Mouse (Mus musculus) ES-CJ7 (cell line): ENCODE measurements around the gene Tmem256.

Experiments
- DNase-seq: peaks from one replicate; pipeline ENCODE4 v3.0.0; 2011; ENCODE audit warnings: low read depth, low spot score

The Tmem256 gene

GRCm38 (mm10) chr11:69815155-69815554 is 23.2 kb upstream of the Tmem256 start, which contains the start of gene Gm39566:
Gm39566 (minus strand) TSS chr11:69815298.
- DNase-seq = no peak

GRCm38 (mm10) chr11:69816520-69816919 is 21.8 kb upstream of the Tmem256 start:
- DNase-seq = no peak

- DNase-seq = no peak
Measured at GRCm38 (mm10) chr11:69818365-69818764, 19.9 kb upstream of the Tmem256 start, which contains the start of gene Spem2. Spem2 (minus strand) TSS chr11:69818465.

- DNase-seq = no peak
Measured at GRCm38 (mm10) chr11:69818871-69819270, 19.4 kb upstream of the Tmem256 start.

DNA sequence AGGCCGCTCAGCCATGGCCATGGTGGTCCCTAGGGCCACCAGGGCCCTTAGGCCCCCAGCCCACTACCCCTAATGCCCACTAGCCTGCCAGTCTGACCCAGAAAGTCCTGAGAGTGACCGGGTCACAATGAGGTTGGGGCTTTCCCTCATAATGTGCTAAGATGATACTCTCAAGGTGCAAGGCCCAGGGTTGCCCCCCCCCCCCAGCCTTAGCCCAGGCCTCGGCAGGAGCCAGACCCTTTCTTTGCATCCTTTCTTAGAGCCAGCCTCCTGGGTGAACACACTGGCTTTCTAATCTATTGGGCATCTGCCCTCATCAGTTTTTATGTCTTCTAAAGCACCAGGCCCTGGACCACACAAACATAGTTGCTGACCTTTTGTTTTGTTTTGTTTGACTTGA is 16.2 kb upstream of the Tmem256 start, which contains the start of gene Spem1:
TSS of gene Spem1 (minus strand) at position 101 of the 400 bp plus-strand sequence.
- DNase-seq = no peak

DNA sequence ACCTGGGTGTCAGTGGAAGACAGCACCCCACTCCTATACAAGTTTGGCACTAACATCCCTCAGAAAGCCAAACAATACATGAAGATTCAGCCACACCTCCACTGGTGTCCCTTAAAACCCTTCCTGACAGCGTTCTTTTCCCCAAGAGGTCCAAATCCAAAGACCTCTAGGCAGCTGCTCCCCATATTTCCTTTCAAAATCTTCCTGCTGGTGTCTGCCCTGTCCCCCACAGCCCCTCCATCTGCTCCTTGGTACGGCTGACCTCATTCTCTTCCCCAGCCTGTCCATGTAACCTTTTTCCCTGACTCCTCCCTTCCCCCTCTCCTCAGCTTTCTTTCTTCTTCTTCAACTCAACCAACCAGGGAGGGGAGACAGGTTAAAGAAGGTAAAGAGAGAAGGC is 14.9 kb upstream of the Tmem256 start:
- DNase-seq = no peak

GRCm38 (mm10) chr11:69828832-69829231 is 9.5 kb upstream of the Tmem256 start:
- DNase-seq = no peak

DNA sequence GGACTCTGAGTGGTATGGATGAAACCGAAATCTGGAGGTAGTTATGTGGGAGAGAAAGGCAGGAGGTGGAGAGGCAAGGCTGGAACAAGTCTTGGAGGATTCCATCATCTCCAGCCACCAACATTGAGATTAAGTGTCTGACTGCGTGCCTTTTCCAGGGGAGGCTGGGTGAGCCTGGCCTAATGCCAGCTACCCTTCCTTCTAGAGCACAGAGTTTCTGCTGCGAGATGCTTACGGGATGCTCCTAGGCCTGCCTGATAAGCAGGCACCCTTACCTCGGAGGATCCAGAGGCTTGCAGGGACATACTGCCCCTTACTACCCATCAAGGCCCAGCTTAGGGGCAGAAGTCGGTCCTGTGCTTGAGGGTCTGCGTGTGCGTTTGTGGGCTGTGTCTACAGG is 4.8 kb upstream of the Tmem256 start:
- no peak for DNase-seq

DNA sequence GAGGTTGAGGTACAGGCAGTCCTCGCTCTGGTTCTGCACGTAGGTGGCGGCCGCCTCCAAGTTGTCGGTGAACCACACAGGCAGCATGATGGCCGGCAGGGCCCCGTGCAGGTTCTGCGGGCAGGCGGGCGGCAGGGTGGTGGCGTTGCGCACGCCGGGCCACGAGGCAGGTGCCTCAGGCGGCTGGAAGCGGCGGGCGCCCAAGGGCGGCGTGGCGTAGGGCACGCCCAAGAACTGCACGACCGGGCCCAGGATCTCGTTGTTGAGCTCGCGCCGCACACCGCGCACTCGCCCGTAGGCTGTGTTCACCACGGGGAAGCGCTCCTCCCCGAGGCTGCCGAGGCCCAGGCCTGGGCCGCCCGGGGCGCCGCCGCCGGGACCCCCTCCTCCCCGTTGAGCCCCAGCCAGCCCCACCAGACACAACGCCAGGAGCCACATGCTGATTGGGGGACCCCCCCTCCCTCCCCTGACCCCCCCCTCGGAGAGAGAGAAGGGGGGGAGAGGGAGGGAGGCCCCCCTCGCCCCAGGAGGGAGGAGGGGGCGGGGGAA is 4.2 kb upstream of the Tmem256 start:
- peak; percentile 61 for DNase-seq

- DNase-seq = no peak
Measured at GRCm38 (mm10) chr11:69835326-69835965, 2.9 kb upstream of the Tmem256 start.

DNA sequence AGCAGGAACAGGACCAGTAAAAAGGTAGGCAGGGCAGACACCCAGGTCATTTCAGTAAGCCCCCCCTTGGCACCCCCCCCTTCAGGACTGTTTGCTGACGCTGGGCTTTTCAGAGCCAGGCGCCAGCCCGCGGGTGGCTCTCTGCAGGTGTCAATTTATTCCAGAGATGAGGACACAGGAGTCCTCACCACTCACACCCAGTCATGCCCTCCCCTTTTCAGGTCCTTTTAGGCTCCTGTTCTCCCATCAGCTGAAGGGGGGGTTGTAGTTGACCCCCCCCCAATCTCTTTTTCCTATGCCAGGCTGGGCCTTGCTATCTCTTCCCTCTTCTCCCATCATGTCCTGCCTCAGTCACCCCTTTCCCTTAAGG is 2.4 kb upstream of the Tmem256 start:
- DNase-seq = no peak

DNA sequence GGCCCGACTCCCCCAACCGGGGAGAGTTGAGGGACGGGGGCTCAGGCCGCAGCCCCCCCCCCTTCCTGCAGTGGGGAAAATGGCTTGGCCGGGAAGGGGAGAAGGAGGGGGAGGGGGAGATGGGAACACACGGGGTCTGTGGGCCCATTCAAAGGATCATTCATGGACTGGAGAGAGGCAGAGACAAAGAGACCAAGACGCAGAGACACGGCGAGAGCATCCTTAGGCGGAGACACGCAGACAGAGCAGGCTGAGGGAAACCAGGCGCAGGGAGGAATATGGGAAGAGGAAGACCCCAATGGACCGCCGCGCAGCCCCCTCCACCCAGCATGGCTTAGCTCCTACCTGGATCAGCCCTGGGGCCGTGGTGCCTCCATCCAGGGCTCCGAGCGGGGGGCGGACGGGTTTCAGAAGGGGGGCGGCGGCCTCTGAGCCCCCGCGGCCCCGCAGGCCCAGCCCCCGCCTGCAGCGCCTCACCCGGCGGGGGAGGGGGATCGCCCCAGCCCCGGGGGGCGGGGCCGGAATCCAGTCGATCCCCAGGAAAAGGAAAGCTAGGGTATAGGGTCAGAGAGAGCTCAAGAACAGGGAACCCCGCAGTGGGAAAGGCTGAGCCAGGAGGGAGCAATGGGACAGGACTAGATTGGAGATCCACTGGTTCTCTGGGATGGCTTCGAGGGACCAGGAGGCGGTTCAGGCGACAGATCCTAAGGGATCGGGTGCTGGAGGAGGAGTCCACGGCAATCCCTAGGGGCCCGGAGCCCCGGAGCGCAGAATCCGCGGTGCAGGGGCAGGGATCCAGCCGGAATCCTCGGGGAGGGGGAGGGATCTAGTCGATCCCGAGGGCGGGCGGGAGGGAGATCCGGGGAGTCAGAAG is 1.4 kb upstream of the Tmem256 start:
- DNase-seq = peak; percentile 50

DNA sequence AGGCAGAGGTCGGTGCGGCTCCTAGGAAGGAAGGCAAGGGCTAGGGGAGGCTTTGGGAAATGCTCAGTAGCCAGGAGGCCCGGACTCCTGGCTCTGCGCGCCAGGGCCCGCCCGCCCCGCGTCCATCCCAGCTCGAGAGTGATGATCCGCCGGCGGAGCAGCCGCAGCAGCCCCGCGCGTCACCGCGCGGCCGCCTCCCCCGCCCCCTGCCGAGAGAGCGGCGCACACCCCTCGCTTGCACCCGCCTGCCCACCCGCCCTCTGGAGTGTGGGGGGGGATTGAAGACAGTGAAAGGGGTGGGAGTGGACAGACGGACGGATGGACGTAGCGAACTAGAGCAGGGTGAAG is 736 bp upstream of the Tmem256 start, which contains the start of gene Nlgn2:
TSS of gene Nlgn2 (minus strand) at position 181 of the 348 bp plus-strand sequence.
- no peak for DNase-seq

DNA sequence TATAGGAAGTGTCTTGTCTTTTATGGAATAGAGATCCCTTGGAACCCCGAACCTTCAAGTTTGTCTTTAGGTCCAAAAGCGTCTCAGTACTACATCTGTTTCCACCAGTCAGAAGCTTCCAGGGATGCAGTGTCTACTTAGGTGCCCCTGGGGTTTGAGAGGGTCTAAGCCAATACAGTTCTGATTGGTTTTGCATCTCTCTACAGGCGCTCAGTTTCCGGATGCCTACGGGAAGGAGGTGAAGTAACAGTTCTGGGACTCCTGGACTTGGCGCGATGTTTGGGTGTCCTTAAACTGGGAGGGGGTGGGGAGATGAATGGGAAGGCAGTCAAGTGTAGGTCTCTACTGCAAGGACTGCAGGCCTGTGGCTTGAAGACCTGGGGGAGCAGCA is 395 bp downstream of the Tmem256 start:
- peak; percentile 63 for DNase-seq

DNA sequence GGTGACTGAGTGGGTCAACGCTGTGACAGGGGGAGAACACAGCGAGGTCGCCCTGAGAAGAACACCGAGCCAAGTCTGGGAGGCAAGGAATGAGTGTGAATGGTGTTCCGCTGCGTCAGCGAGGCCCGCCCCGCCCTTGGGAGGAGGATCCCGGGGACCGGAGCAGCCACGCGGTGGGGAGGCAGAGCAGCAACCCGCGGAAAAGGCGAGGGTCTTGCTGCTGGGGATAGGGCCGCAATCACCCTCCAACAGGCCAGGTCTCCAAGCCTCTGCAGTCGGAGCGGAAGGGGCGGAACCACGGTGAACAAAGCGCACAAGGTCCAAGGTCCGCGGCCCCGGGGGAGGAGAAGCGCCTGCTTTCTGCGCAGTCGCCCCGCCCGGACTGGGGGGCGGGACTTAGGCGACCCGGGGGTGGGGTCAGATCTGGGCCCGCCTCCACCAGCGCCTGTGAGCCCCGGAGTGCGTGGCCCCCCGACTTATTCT is 7.9 kb downstream of the Tmem256 start, which contains the start of gene Plscr3:
TSS of gene Plscr3 (plus strand) at position 179 of the 483 bp plus-strand sequence.
- peak; percentile 93 for DNase-seq

- peak; percentile 41 for DNase-seq
Measured at GRCm38 (mm10) chr11:69846738-69847688, 8.7 kb downstream of the Tmem256 start.

DNA sequence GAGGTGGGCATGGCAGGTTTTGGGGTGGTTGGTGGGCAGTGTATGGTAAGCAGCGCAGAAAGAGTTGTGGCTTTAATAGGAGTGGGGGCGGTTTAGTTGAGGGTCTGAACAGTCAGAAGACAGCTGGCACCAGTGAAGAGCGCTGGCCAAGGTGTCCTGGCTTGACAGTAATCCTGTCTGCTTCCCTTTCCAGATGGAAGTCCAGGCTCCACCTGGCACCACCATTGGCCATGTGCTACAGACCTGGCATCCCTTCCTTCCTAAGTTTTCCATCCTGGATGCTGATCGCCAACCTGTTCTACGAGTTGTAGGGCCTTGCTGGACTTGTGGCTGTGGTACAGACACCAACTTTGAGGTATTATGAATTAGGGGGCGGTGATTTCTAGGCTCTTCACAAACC is 9.7 kb downstream of the Tmem256 start:
- DNase-seq = no peak

GRCm38 (mm10) chr11:69849128-69849527 is 10.8 kb downstream of the Tmem256 start:
- no peak for DNase-seq

- DNase-seq = no peak
Measured at GRCm38 (mm10) chr11:69849884-69850283, 11.6 kb downstream of the Tmem256 start.

- no peak for DNase-seq
Measured at GRCm38 (mm10) chr11:69850754-69851153, 12.4 kb downstream of the Tmem256 start.

DNA sequence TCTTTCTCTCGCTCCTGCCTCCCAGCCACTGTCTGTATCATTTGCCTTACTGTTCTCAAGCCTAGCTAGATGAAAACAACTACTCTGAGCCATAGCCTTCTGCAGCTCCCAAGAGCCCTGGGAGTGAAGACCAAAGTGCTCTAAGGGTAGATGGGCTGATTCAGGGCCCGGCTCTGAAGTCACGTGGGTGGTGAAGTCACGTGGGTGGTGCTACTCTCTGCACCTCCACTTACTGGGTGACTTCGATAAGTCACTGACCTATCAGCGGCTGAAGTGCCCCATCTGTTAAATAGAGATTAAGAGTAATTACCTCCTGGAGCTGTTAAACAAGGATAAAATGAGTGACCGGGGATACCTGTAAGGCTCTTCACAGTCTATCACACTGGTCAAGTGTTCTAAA is 15.7 kb downstream of the Tmem256 start:
- peak; percentile 54 for DNase-seq
